8 mouse cellular contexts compared by ENCODE assay signal in the genomic region with DNA sequence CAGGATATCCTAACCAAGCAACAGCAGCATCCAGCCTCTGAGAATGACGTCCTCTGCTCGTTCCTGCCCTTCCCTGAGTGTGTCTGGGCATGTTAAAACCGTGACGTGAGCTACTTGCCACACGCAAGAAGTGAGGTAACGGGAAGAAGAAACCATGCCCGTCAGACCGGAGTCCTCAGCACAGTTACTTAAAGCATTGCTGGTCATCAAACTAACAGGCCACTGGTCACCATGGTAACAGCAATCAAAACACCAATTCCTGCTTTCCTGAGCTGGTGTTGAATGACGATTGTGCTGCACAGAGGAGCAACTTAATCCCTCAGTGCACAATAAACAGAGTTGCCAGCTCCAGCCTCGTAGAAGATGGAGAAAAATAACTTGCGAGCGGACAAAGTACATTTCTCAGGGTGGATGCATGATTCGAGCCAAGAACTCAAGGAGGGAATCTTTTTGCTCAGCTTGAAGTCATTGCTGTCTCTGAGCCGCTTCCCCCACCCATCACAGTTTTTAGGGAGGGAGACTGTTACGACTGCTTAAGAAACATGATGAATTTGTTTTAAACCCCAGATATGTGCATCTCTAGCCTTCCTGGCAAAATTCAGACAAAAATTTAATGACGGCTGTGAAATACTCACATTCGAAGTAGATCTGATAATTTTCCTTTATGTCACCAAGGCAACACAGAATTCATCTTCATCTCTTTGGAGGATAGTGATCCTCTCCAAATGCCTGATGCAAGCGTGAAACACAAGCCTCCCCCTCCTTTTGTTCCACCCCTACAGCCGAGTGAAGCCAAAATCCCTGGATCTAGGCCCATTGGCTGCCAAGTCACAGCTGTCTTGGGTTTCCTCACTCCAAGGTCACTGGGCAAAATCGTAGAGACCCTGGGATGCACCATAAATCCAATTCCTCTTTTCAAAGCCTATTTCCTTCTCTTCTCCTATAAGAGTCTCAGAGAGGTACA.
DNase-seq lines count a peak whose midpoint lies in the region; ATAC-seq lines count a peak whose summit lies in the region.

No protein-coding gene starts in this region.

- peak; percentile 10 to 61 for DNase-seq in urinary bladder, postnatal 36 days (ENCODE audit: low spot score in 2 of 2)
- no peak for DNase-seq in urinary bladder, postnatal 25 days (ENCODE audit: low spot score)
- DNase-seq in gastrocnemius, postnatal 10 days, result peak; percentile 28
- peak; percentile 83 for DNase-seq in hindlimb bud, embryonic 11.5 days (ENCODE audit: extremely low spot score, low read depth, low spot score)
- DNase-seq in retina, postnatal 1 day, result peak; percentile 67
- DNase-seq in liver, embryonic 11.5 days (ENCODE audit: low spot score), result no peak
- no peak for DNase-seq in cerebellum, postnatal 25 days

- H3K27me3 ChIP-seq in limb, embryonic 15.5 days, result no peaks in the 10 kb centered on the region
- no peaks in the 10 kb centered on the region for H3K27me3 ChIP-seq in liver, embryonic 11.5 days (replicated peaks; ENCODE audit: control insufficient read depth, insufficient read depth, low read length)

- 21% methylated on average over 20 of the region's 20 CpGs for WGBS in limb, embryonic 15.5 days
- 64% methylated on average over 20 of the region's 20 CpGs for WGBS in liver, embryonic 11.5 days

- H3K9ac ChIP-seq in limb, embryonic 15.5 days, result no peak overlapping the region
- H3K9ac ChIP-seq in liver, embryonic 11.5 days (ENCODE audit: low read depth, low read length), result no peak overlapping the region

- no peaks in the 10 kb centered on the region for H3K36me3 ChIP-seq in limb, embryonic 15.5 days
- no peaks in the 10 kb centered on the region for H3K36me3 ChIP-seq in liver, embryonic 11.5 days (ENCODE audit: control insufficient read depth, insufficient read depth, low read length)

- H3K4me2 ChIP-seq in limb, embryonic 15.5 days, result peak overlapping the region; percentile 29
- H3K4me2 ChIP-seq in liver, embryonic 11.5 days, result no peak overlapping the region

- peaks cover 14% of the 10 kb centered on the region for H3K4me1 ChIP-seq in limb, embryonic 15.5 days
- H3K4me1 ChIP-seq in liver, embryonic 11.5 days (replicated peaks; ENCODE audit: control insufficient read depth, insufficient read depth, low read length), result no peaks in the 10 kb centered on the region

- no peaks in the 10 kb centered on the region for H3K9me3 ChIP-seq in limb, embryonic 15.5 days
- no peaks in the 10 kb centered on the region for H3K9me3 ChIP-seq in liver, embryonic 11.5 days (ENCODE audit: control insufficient read depth, low read length)

- peak; percentile 81 for ATAC-seq in limb, embryonic 15.5 days (ENCODE audit: insufficient number of reproducible peaks, low FRiP score, low TSS enrichment, low read depth)
- no peak for ATAC-seq in liver, embryonic 11.5 days (replicated peaks; ENCODE audit: low FRiP score)

- peak overlapping the region; percentile 67 for H3K27ac ChIP-seq in limb, embryonic 15.5 days
- H3K27ac ChIP-seq in liver, embryonic 11.5 days (ENCODE audit: low read depth, low read length), result no peak overlapping the region

- H3K4me3 ChIP-seq in limb, embryonic 15.5 days, result no peak overlapping the region
- H3K4me3 ChIP-seq in liver, embryonic 11.5 days (ENCODE audit: low read depth, low read length), result no peak overlapping the region

Comparison
In these comparisons a context has a peak if more than half of its experiments do, and no peak if none do; other contexts are left out.
1. DNase-seq: peak in urinary bladder, postnatal 36 days (2 of 2), gastrocnemius, postnatal 10 days (single experiment), hindlimb bud, embryonic 11.5 days (single experiment) and retina, postnatal 1 day (single experiment); none in urinary bladder, postnatal 25 days (single experiment), liver, embryonic 11.5 days (single experiment) and cerebellum, postnatal 25 days (0 of 2).